Mouse (Mus musculus) cerebellum, adult (tissue): Measurements from ENCODE around the gene Mmp8.

Experiments
- ATAC-seq: cut with Nextera tagmentation; 2 replicates; pipeline ENCODE4 v1.9.2; 2017; ENCODE audit warnings: mild to moderate bottlenecking, moderate library complexity, mixed read lengths; ENCODE audit not compliant: insufficient number of reproducible peaks, low FRiP score, low TSS enrichment

Mmp8 gene

GRCm38 (mm10) chr9:7558221-7559017 lies at the start of gene Mmp8:
TSS of gene Mmp8 (plus strand) at chr9:7558456.
- ATAC-seq: no peak

GRCm38 (mm10) chr9:7509619-7510233 lies 48.5 kb upstream of the Mmp8 start:
- no peak for ATAC-seq

GRCm38 (mm10) chr9:7517944-7518571 lies 40.2 kb upstream of the Mmp8 start:
- ATAC-seq: no peak

GRCm38 (mm10) chr9:7526255-7526940 lies 31.9 kb upstream of the Mmp8 start:
- no peak for ATAC-seq

- no peak for ATAC-seq
These were observed 15.5 kb upstream of the Mmp8 start for GRCm38 (mm10) chr9:7542763-7543162.

GRCm38 (mm10) chr9:7544923-7545457 lies 13.3 kb upstream of the Mmp8 start:
- no peak for ATAC-seq

- no peak for ATAC-seq
These were observed 12.8 kb upstream of the Mmp8 start for GRCm38 (mm10) chr9:7545471-7545870.

- ATAC-seq: no peak
These were observed 12.3 kb upstream of the Mmp8 start for GRCm38 (mm10) chr9:7545920-7546319.

GRCm38 (mm10) chr9:7551943-7552342 lies 6.3 kb upstream of the Mmp8 start:
- ATAC-seq: no peak

- ATAC-seq: no peak
These were observed 4.7 kb upstream of the Mmp8 start for GRCm38 (mm10) chr9:7553536-7553935.

GRCm38 (mm10) chr9:7554382-7554781 lies 3.9 kb upstream of the Mmp8 start:
- no peak for ATAC-seq

GRCm38 (mm10) chr9:7560026-7560425 lies 1.8 kb downstream of the Mmp8 start:
- ATAC-seq: no peak

GRCm38 (mm10) chr9:7567376-7567775 lies 9.1 kb downstream of the Mmp8 start:
- no peak for ATAC-seq

- no peak for ATAC-seq
These were observed 9.7 kb downstream of the Mmp8 start for GRCm38 (mm10) chr9:7567923-7568322.

GRCm38 (mm10) chr9:7570485-7570884 lies 12.2 kb downstream of the Mmp8 start:
- no peak for ATAC-seq

GRCm38 (mm10) chr9:7571162-7571561 lies 12.9 kb downstream of the Mmp8 start, which contains the start of gene Mmp27:
TSS of gene Mmp27 (plus strand) at chr9:7571396.
- ATAC-seq: no peak

GRCm38 (mm10) chr9:7572188-7572587 lies 13.9 kb downstream of the Mmp8 start:
- no peak for ATAC-seq

- ATAC-seq: no peak
These were observed 14.5 kb downstream of the Mmp8 start for GRCm38 (mm10) chr9:7572663-7573308.

GRCm38 (mm10) chr9:7575526-7575925 lies 17.3 kb downstream of the Mmp8 start:
- ATAC-seq: no peak

- no peak for ATAC-seq
These were observed 19.1 kb downstream of the Mmp8 start for GRCm38 (mm10) chr9:7577371-7577770.
